Comparison of ENCODE assay signal across 8 mouse cellular contexts in the genomic region with DNA sequence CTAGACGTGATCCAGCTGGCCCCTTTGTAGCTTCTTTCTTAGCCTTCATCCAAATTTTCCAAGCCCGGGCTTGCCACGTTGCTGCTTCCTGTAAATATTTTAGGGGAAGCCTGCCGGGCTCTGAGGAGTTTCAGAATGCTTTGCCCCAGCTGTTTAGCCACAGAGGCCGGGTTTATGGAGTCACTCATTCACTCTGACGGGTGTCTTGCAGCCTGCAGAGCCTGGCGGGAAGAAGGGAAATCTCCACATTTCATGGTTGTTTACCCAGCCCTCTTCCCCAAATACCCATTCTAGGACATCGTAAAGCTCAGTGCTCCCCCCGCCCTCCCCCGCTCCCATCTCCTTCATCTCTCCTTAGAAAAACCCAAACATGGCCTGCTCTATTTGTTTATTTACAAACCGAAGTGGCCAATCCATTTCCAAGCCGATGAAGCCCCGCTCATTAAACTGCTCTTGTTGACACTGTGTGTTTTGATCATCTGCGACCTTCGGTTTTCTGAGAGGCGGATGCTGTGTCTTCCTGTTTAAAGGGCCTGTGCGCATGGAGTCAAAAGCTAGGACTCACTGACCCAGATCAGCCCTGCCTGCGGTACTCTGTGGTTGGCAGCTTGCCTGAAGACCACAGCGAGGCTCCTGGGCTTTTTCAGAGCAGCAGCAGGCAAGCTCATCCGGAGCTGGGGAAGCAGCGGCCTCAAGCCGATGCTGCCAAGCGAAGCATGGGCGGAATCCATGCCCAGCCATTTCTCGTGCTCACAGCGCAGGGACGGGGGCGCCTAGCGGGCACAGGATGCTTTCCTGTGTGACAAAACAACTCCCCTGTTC. TPM values are rescaled to one million over a fixed set of nuclear protein-coding genes. Genes with fewer than 3 reads are reported as not detected.
A peak's percentile ranks its signal among the peaks of the same experiment; 100 is the strongest.
DNase-seq lines count a peak whose midpoint lies in the region; ATAC-seq and TF ChIP-seq lines count a peak whose summit lies in the region.

No protein-coding gene starts in this region.

- peaks cover 10% of the 10 kb centered on the region for H3K4me1 ChIP-seq in forebrain, embryonic 12.5 days
- 0 out of 2 replicates have a peak, but pooled peaks cover 6% of the 10 kb centered on the region for H3K4me1 ChIP-seq in heart, postnatal 0 days (ENCODE audit: control insufficient read depth, insufficient read depth)
- H3K4me1 ChIP-seq in liver, embryonic 12.5 days = peaks cover 26% of the 10 kb centered on the region
- peaks cover 12% of the 10 kb centered on the region for H3K4me1 ChIP-seq in stomach, embryonic 14.5 days (ENCODE audit: control insufficient read depth, insufficient read depth, low read length)

- no peak overlapping the region for H3K4me2 ChIP-seq in forebrain, embryonic 12.5 days
- peak overlapping the region; percentile 47 for H3K4me2 ChIP-seq in heart, postnatal 0 days (ENCODE audit: low read depth, low read length)
- H3K4me2 ChIP-seq in liver, embryonic 12.5 days = peak overlapping the region; percentile 55
- peak overlapping the region; percentile 33 for H3K4me2 ChIP-seq in stomach, embryonic 14.5 days (replicated peaks; ENCODE audit: low read depth, low read length)

- no peaks in the 10 kb centered on the region for H3K36me3 ChIP-seq in forebrain, embryonic 12.5 days (replicated peaks)
- H3K36me3 ChIP-seq in heart, postnatal 0 days (replicated peaks; ENCODE audit: control insufficient read depth, insufficient read depth, low read length) = no peaks in the 10 kb centered on the region
- H3K36me3 ChIP-seq in liver, embryonic 12.5 days = no peaks in the 10 kb centered on the region
- no peaks in the 10 kb centered on the region for H3K36me3 ChIP-seq in stomach, embryonic 14.5 days (ENCODE audit: control insufficient read depth, insufficient read depth, low read length)

- H3K9ac ChIP-seq in forebrain, embryonic 12.5 days = no peak overlapping the region
- peak overlapping the region; percentile 24; the same call in 1 of the 2 replicates for H3K9ac ChIP-seq in heart, postnatal 0 days (replicated peaks; ENCODE audit: low read depth, low read length)
- H3K9ac ChIP-seq in liver, embryonic 12.5 days = no peak overlapping the region
- 0 out of 2 replicates have a peak overlapping the region, but pooled peaks have one; percentile 21 for H3K9ac ChIP-seq in stomach, embryonic 14.5 days (replicated peaks; ENCODE audit: low read depth, low read length)

- no peak for ATAC-seq in forebrain, embryonic 12.5 days (ENCODE audit: low FRiP score)
- peak; percentile 74 for ATAC-seq in heart, postnatal 0 days (ENCODE audit: insufficient read depth, low read depth)
- no peak for ATAC-seq in liver, embryonic 12.5 days
- peak; percentile 78; the same call in 1 of the 2 replicates for ATAC-seq in stomach, embryonic 14.5 days (ENCODE audit: insufficient number of reproducible peaks, insufficient read depth, low FRiP score, low read depth)

- no peak for TF ChIP-seq CTCF in heart, postnatal 0 days (IDR thresholded peaks at IDR 0.05; ENCODE audit: low read depth)

- no peak for TF ChIP-seq EP300 in heart, postnatal 0 days (IDR thresholded peaks at IDR 0.05; ENCODE audit: low read depth)

- WGBS in forebrain, embryonic 12.5 days = 53% methylated on average over 29 of the region's 29 CpGs
- 30% methylated on average over 29 of the region's 29 CpGs for whole genome bisulfite sequencing in heart, postnatal 0 days
- 34% methylated on average over 29 of the region's 29 CpGs for WGBS in liver, embryonic 12.5 days (ENCODE audit: insufficient replicate concordance)
- WGBS in stomach, embryonic 14.5 days = 14% methylated on average over 29 of the region's 29 CpGs

- DNase-seq in urinary bladder, postnatal 14 days (ENCODE audit: low spot score) = peak; percentile 65
- DNase-seq in urinary bladder, adult 2 months (ENCODE audit: low spot score) = no peak
- peak; percentile 72 for DNase-seq in heart, postnatal 0 days (ENCODE audit: low spot score)
- DNase-seq in kidney, postnatal 10 days = peak; percentile 95
- peak; percentile 72 for DNase-seq in naive thymus-derived CD4-positive, alpha-beta T cell, adult 2 months (ENCODE audit: low read depth)

- no peaks in the 10 kb centered on the region for H3K9me3 ChIP-seq in forebrain, embryonic 12.5 days
- H3K9me3 ChIP-seq in heart, postnatal 0 days (replicated peaks; ENCODE audit: control insufficient read depth, low read length) = no peaks in the 10 kb centered on the region
- H3K9me3 ChIP-seq in liver, embryonic 12.5 days (replicated peaks) = no peaks in the 10 kb centered on the region
- no peaks in the 10 kb centered on the region for H3K9me3 ChIP-seq in stomach, embryonic 14.5 days (ENCODE audit: control insufficient read depth, low read depth, low read length)

- H3K4me3 ChIP-seq in forebrain, embryonic 12.5 days (replicated peaks) = no peak overlapping the region
- peak overlapping the region; percentile 25 for H3K4me3 ChIP-seq in heart, postnatal 0 days (ENCODE audit: low read depth, low read length)
- peak overlapping the region; percentile 8 for H3K4me3 ChIP-seq in liver, embryonic 12.5 days
- no peak overlapping the region for H3K4me3 ChIP-seq in stomach, embryonic 14.5 days (ENCODE audit: low read depth, low read length)

- no peaks in the 10 kb centered on the region for H3K27me3 ChIP-seq in forebrain, embryonic 12.5 days
- H3K27me3 ChIP-seq in heart, postnatal 0 days (ENCODE audit: control insufficient read depth, insufficient read depth, low read length) = no peaks in the 10 kb centered on the region
- no peaks in the 10 kb centered on the region for H3K27me3 ChIP-seq in liver, embryonic 12.5 days (replicated peaks)
- no peaks in the 10 kb centered on the region for H3K27me3 ChIP-seq in stomach, embryonic 14.5 days (ENCODE audit: control insufficient read depth, insufficient read depth, low read length)

- peak overlapping the region; percentile 46; the same call in 1 of the 2 replicates for H3K27ac ChIP-seq in forebrain, embryonic 12.5 days
- peak overlapping the region; percentile 62 for H3K27ac ChIP-seq in heart, postnatal 0 days (ENCODE audit: low read depth)
- H3K27ac ChIP-seq in liver, embryonic 12.5 days = peak overlapping the region; percentile 65; the same call in 1 of the 2 replicates
- H3K27ac ChIP-seq in stomach, embryonic 14.5 days (ENCODE audit: low read length) = peak overlapping the region; percentile 92

RNA-seq across cellular contexts. Expression of gene Trub1, which starts 41.1 kb away (rescaled TPM):
- 14.1 and 16.6 TPM in 2 replicates for polyA plus RNA-seq in urinary bladder, adult 2 months (2012; rRNA removed)
- 18.4 and 20.1 TPM in 2 replicates for polyA plus RNA-seq in forebrain, embryonic 12.5 days (2016; fragmentation: Nextera tagmentation; extraction: Ambion mirVana)
- 3.7 and 7.7 TPM in 2 replicates for total RNA-seq in heart, postnatal 0 days (2014; rRNA removed; ENCODE audit: low replicate concordance)
- polyA plus RNA-seq in heart, postnatal 0 days (2015; fragmentation: Nextera tagmentation; extraction: Ambion mirVana) = 7.7 and 7.9 TPM in 2 replicates
- 14.6 and 17.3 TPM in 2 replicates for polyA plus RNA-seq in liver, embryonic 12.5 days (2016; fragmentation: Nextera tagmentation; extraction: Ambion mirVana)
- polyA plus RNA-seq in stomach, embryonic 14.5 days (2014; fragmentation: Nextera tagmentation; extraction: Ambion mirVana) = 25.9 and 31.0 TPM in 2 replicates

RNA-seq across cellular contexts. Expression of gene Fam160b1, which starts 51.1 kb away (rescaled TPM):
- 13.9 and 17.3 TPM in 2 replicates for polyA plus RNA-seq in urinary bladder, adult 2 months (2012; rRNA removed)
- polyA plus RNA-seq in forebrain, embryonic 12.5 days (2016; fragmentation: Nextera tagmentation; extraction: Ambion mirVana) = 15.7 and 16.7 TPM in 2 replicates
- total RNA-seq in heart, postnatal 0 days (2014; rRNA removed; ENCODE audit: low replicate concordance) = 12.6 and 16.3 TPM in 2 replicates
- polyA plus RNA-seq in heart, postnatal 0 days (2015; fragmentation: Nextera tagmentation; extraction: Ambion mirVana) = 7.0 and 7.8 TPM in 2 replicates
- polyA plus RNA-seq in liver, embryonic 12.5 days (2016; fragmentation: Nextera tagmentation; extraction: Ambion mirVana) = 9.2 and 9.5 TPM in 2 replicates
- 16.6 and 20.4 TPM in 2 replicates for polyA plus RNA-seq in stomach, embryonic 14.5 days (2014; fragmentation: Nextera tagmentation; extraction: Ambion mirVana)

Comparison
In these comparisons a context has a peak if more than half of its experiments do, and no peak if none do; other contexts are left out.
1. ATAC-seq: peak in heart, postnatal 0 days (single experiment) and stomach, embryonic 14.5 days (single experiment); none in forebrain, embryonic 12.5 days (single experiment) and liver, embryonic 12.5 days (single experiment).
2. H3K4me3 ChIP-seq: peak in heart, postnatal 0 days (single experiment) and liver, embryonic 12.5 days (single experiment); none in forebrain, embryonic 12.5 days (single experiment) and stomach, embryonic 14.5 days (single experiment).
3. H3K9ac ChIP-seq: peak in heart, postnatal 0 days (single experiment) and stomach, embryonic 14.5 days (single experiment); none in forebrain, embryonic 12.5 days (single experiment) and liver, embryonic 12.5 days (single experiment).
4. Peak in every context shown above with its lines, with median percentiles within 50 percentile points of each other: H3K27ac ChIP-seq.